Mouse (Mus musculus) embryonic facial prominence, embryonic 11.5 days (tissue): ENCODE results near the gene Med26. TPM values are rescaled to one million over a fixed set of nuclear protein-coding genes. Genes with fewer than 3 reads are reported as not detected.

Experiments used
- ATAC-seq: fragments of 200-750 bp; cut with Nextera tagmentation; replicated peaks from 2 replicates; pipeline ENCODE4 v1.8.0; 2017; ENCODE audit warnings: low read depth; ENCODE audit not compliant: insufficient number of reproducible peaks, low FRiP score, low TSS enrichment
- DNase-seq: peaks from one replicate; pipeline ENCODE4 v3.0.0-alpha.2; 2015; ENCODE audit warnings: low spot score
- H3K27ac ChIP-seq: fragments of 300-500 bp; sonication (generic); replicated peaks from 2 replicates; pipeline ENCODE4 v1.5.1; 2014; ENCODE audit warnings: mild to moderate bottlenecking, low read depth, low read length, control low read depth
- H3K27me3 ChIP-seq: fragments of 300-500 bp; sonication (generic); 2 replicates; pipeline ENCODE4 v1.6.1; 2014; ENCODE audit warnings: mild to moderate bottlenecking, low read length, moderate library complexity, mixed read lengths; ENCODE audit not compliant: control insufficient read depth, insufficient read depth
- H3K36me3 ChIP-seq: fragments of 300-500 bp; sonication (generic); replicated peaks from 2 replicates; pipeline ENCODE4 v1.6.1; 2014; ENCODE audit warnings: low read depth, mild to moderate bottlenecking, low read length, moderate library complexity, mixed read lengths; ENCODE audit not compliant: control insufficient read depth, insufficient read depth
- H3K4me1 ChIP-seq: fragments of 300-500 bp; sonication (generic); 2 replicates; pipeline ENCODE4 v1.6.1; 2014; ENCODE audit warnings: low read length, mixed read lengths; ENCODE audit not compliant: control insufficient read depth, insufficient read depth
- H3K4me2 ChIP-seq: fragments of 300-500 bp; sonication (generic); 2 replicates; pipeline ENCODE4 v1.6.1; 2014; ENCODE audit warnings: low read depth, mild to moderate bottlenecking, control low read depth, low read length, moderate library complexity
- H3K4me3 ChIP-seq: fragments of 300-500 bp; sonication (generic); 2 replicates; pipeline ENCODE4 v1.5.1; 2014; ENCODE audit warnings: low read depth, low read length, control low read depth
- H3K9ac ChIP-seq: fragments of 300-500 bp; sonication (generic); replicated peaks from 2 replicates; pipeline ENCODE4 v1.6.1; 2014; ENCODE audit warnings: mild to moderate bottlenecking, control low read depth, low read length
- H3K9me3 ChIP-seq: fragments of 300-500 bp; sonication (generic); replicated peaks from 2 replicates; pipeline ENCODE4 v1.6.1; 2016; ENCODE audit warnings: mild to moderate bottlenecking, low read length, inconsistent platforms, mixed read lengths; ENCODE audit not compliant: control insufficient read depth
- WGBS: fragments of 180-500 bp; shearing (Covaris S2); extraction: QIAGEN DNeasy Blood & Tissue Kit; methylation state at CpG from one replicate; pipeline ENCODE4 v1.1.7; 2014; 5-methylcytosine and 5-hydroxymethylcytosine counted together
- polyA plus RNA-seq: library from polyadenylated mRNA; unstranded; fragments of >200 nt; fragmentation: Nextera tagmentation; extraction: Ambion mirVana; gene quantifications from 2 replicates; pipeline ENCODE4 v1.2.1, GENCODE M21; 2014

Med26 gene
- polyA plus RNA-seq, 1 experiment from 2014 or later = 12.1 TPM

GRCm38 (mm10) chr8:72504137-72504536 is 43.9 kb downstream of the Med26 start:
- Histone ChIP-seq H3K27ac (no peak overlapping the region), H3K27me3 (no peaks in the 10 kb centered on the region), H3K36me3 (no peaks in the 10 kb centered on the region), H3K4me3 (no peak overlapping the region), H3K4me1 (no peaks in the 10 kb centered on the region), H3K4me2 (no peak overlapping the region), H3K9ac (no peak overlapping the region), H3K9me3 (no peaks in the 10 kb centered on the region)
- DNase-seq (no peak), ATAC-seq (no peak)

- Histone ChIP-seq H3K9me3 (no peaks in the 10 kb centered on the region), H3K27me3 (no peaks in the 10 kb centered on the region), H3K4me1 (no peaks in the 10 kb centered on the region), H3K27ac (no peak overlapping the region), H3K9ac (no peak overlapping the region), H3K4me2 (no peak overlapping the region), H3K4me3 (no peak overlapping the region), H3K36me3 (no peaks in the 10 kb centered on the region)
- 89% methylated on average over 1 of the region's 1 CpGs for WGBS
- no peak for ATAC-seq
- DNase-seq = no peak
Observed at GRCm38 (mm10) chr8:72500521-72500931, 47.5 kb downstream of the Med26 start.

GRCm38 (mm10) chr8:72499521-72500284 is 48.4 kb downstream of the Med26 start:
- no peak overlapping the region for H3K4me2 ChIP-seq
- H3K27ac ChIP-seq = no peak overlapping the region
- H3K4me3 ChIP-seq = no peak overlapping the region
- DNase-seq = no peak
- H3K9ac ChIP-seq = no peak overlapping the region
- no peaks in the 10 kb centered on the region for H3K9me3 ChIP-seq
- H3K36me3 ChIP-seq = no peaks in the 10 kb centered on the region
- H3K4me1 ChIP-seq = no peaks in the 10 kb centered on the region
- no peak for ATAC-seq
- H3K27me3 ChIP-seq = no peaks in the 10 kb centered on the region
- 82% methylated on average over 2 of the region's 2 CpGs for WGBS

- Histone ChIP-seq H3K4me2 (no peak overlapping the region), H3K4me3 (no peak overlapping the region), H3K4me1 (peaks cover 2% of the 10 kb centered on the region; the same call in 1 of the 2 replicates), H3K9me3 (no peaks in the 10 kb centered on the region), H3K27ac (no peak overlapping the region), H3K9ac (no peak overlapping the region), H3K36me3 (no peaks in the 10 kb centered on the region), H3K27me3 (no peaks in the 10 kb centered on the region)
- 91% methylated on average over 4 of the region's 4 CpGs for WGBS
- no peak for ATAC-seq
- no peak for DNase-seq
Observed at GRCm38 (mm10) chr8:72498527-72498926, 49.5 kb downstream of the Med26 start.

- no peak overlapping the region for H3K27ac ChIP-seq
- H3K4me2 ChIP-seq = no peak overlapping the region
- H3K4me1 ChIP-seq = peaks cover 2% of the 10 kb centered on the region; the same call in 1 of the 2 replicates
- no peak for ATAC-seq
- 79% methylated on average over 1 of the region's 1 CpGs for WGBS
- no peaks in the 10 kb centered on the region for H3K27me3 ChIP-seq
- H3K9ac ChIP-seq = no peak overlapping the region
- no peaks in the 10 kb centered on the region for H3K36me3 ChIP-seq
- H3K9me3 ChIP-seq = no peaks in the 10 kb centered on the region
- no peak overlapping the region for H3K4me3 ChIP-seq
- no peak for DNase-seq
Observed at GRCm38 (mm10) chr8:72497911-72498310, 50.2 kb downstream of the Med26 start.

GRCm38 (mm10) chr8:72496217-72496616 is 51.9 kb downstream of the Med26 start:
- WGBS = 89% methylated on average over 19 of the region's 19 CpGs
- H3K27me3 ChIP-seq = no peaks in the 10 kb centered on the region
- no peak overlapping the region for H3K9ac ChIP-seq
- no peaks in the 10 kb centered on the region for H3K36me3 ChIP-seq
- no peak for DNase-seq
- no peaks in the 10 kb centered on the region for H3K9me3 ChIP-seq
- H3K27ac ChIP-seq = no peak overlapping the region
- no peak overlapping the region for H3K4me2 ChIP-seq
- no peak overlapping the region for H3K4me3 ChIP-seq
- H3K4me1 ChIP-seq = peaks cover 3% of the 10 kb centered on the region; the same call in 1 of the 2 replicates
- ATAC-seq = no peak

- H3K4me3 ChIP-seq = no peak overlapping the region
- 84% methylated on average over 23 of the region's 23 CpGs for WGBS
- no peak for ATAC-seq
- H3K9ac ChIP-seq = no peak overlapping the region
- H3K9me3 ChIP-seq = no peaks in the 10 kb centered on the region
- H3K4me1 ChIP-seq = peaks cover 4% of the 10 kb centered on the region; the same call in 1 of the 2 replicates
- no peaks in the 10 kb centered on the region for H3K27me3 ChIP-seq
- no peaks in the 10 kb centered on the region for H3K36me3 ChIP-seq
- no peak overlapping the region for H3K27ac ChIP-seq
- no peak for DNase-seq
- no peak overlapping the region for H3K4me2 ChIP-seq
Observed at GRCm38 (mm10) chr8:72495411-72496111, 52.5 kb downstream of the Med26 start.

- Histone ChIP-seq H3K4me3 (peak overlapping the region; percentile 91), H3K4me2 (peak overlapping the region; percentile 63), H3K9me3 (no peaks in the 10 kb centered on the region), H3K4me1 (peaks cover 4% of the 10 kb centered on the region; the same call in 1 of the 2 replicates), H3K36me3 (no peaks in the 10 kb centered on the region), H3K9ac (peak overlapping the region; percentile 67), H3K27ac (no peak overlapping the region), H3K27me3 (no peaks in the 10 kb centered on the region)
- 17% methylated on average over 8 of the region's 8 CpGs for WGBS
- DNase-seq (peak; percentile 9), ATAC-seq (no peak)
Observed at GRCm38 (mm10) chr8:72493381-72493780, 54.7 kb downstream of the Med26 start.
